Mouse (Mus musculus) liver (tissue): ENCODE data around the gene Emid1.
"Not testable (repeated sequence)": the region's sequence is repeated elsewhere in the genome, so short reads cannot be mapped to it uniquely, and the experiment has no call there.

Experiments
- DNase-seq: peaks from one replicate; pipeline ENCODE4 v3.0.0-alpha.2; 2020; ENCODE audit warnings: mixed read lengths

The Emid1 gene

GRCm38 (mm10) chr11:5102384-5102783, 49.7 kb downstream of the Emid1 start:
- DNase-seq: no peak

- DNase-seq: no peak
Observed at GRCm38 (mm10) chr11:5101641-5102040, 50.4 kb downstream of the Emid1 start.

GRCm38 (mm10) chr11:5100801-5101200, 51.3 kb downstream of the Emid1 start:
- DNase-seq: no peak

GRCm38 (mm10) chr11:5100283-5100682, 51.8 kb downstream of the Emid1 start:
- no peak for DNase-seq

- DNase-seq: peak; percentile 91
Observed at GRCm38 (mm10) chr11:5099576-5100183, 52.4 kb downstream of the Emid1 start.

GRCm38 (mm10) chr11:5098736-5099542, 53.1 kb downstream of the Emid1 start, which contains the start of the genes Rhbdd3 and Ewsr1:
Gene Rhbdd3 (plus strand): TSS chr11:5098926.
Gene Ewsr1 (minus strand): TSS chr11:5099266.
- peak; percentile 96 for DNase-seq

GRCm38 (mm10) chr11:5098035-5098735, 53.9 kb downstream of the Emid1 start:
- DNase-seq: peak; percentile 66

- no peak for DNase-seq
Observed at GRCm38 (mm10) chr11:5096480-5097020, 55.5 kb downstream of the Emid1 start.

- no peak for DNase-seq
Observed at GRCm38 (mm10) chr11:5095877-5096276, 56.2 kb downstream of the Emid1 start.

- no peak for DNase-seq
Observed at GRCm38 (mm10) chr11:5091706-5092105, 60.4 kb downstream of the Emid1 start.

GRCm38 (mm10) chr11:5089147-5089546, 62.9 kb downstream of the Emid1 start:
- DNase-seq: no peak

GRCm38 (mm10) chr11:5076843-5077242, 75.2 kb downstream of the Emid1 start:
- DNase-seq: not testable (repeated sequence)

GRCm38 (mm10) chr11:5075760-5076159, 76.3 kb downstream of the Emid1 start:
- no peak for DNase-seq

GRCm38 (mm10) chr11:5074882-5075281, 77.2 kb downstream of the Emid1 start:
- DNase-seq: no peak

- no peak for DNase-seq
Observed at GRCm38 (mm10) chr11:5068126-5068971, 83.7 kb downstream of the Emid1 start.

- no peak for DNase-seq
Observed at GRCm38 (mm10) chr11:5067063-5067462, 85.0 kb downstream of the Emid1 start.

GRCm38 (mm10) chr11:5065056-5065821, 86.8 kb downstream of the Emid1 start, which contains the start of gene Gas2l1:
Gene Gas2l1 (minus strand): TSS chr11:5065327.
- peak; percentile 91 for DNase-seq

- DNase-seq: no peak
Observed at GRCm38 (mm10) chr11:5064282-5065055, 87.6 kb downstream of the Emid1 start.

GRCm38 (mm10) chr11:5063561-5064281, 88.3 kb downstream of the Emid1 start:
- no peak for DNase-seq
